Mouse (Mus musculus) gastrocnemius, postnatal 14 days (tissue): ENCODE data around the gene Arhgef3. TPM values are rescaled to one million over a fixed set of nuclear protein-coding genes. Genes with fewer than 3 reads are reported as not detected.
"Not testable (repeated sequence)": the region's sequence is repeated elsewhere in the genome, so short reads cannot be mapped to it uniquely, and the experiment has no call there.

Source experiments
- DNase-seq: peaks from one replicate; pipeline ENCODE4 v3.0.0; 2021; ENCODE audit warnings: mixed read lengths
- intact Hi-C: fragments of 180-260 bp; cut with DNase I; formaldehyde crosslinking; loops from one replicate; pipeline ENCODE4 v1.15.1; 2025; ENCODE audit warnings: low total_unique reads
- total RNA-seq, 2 experiments: library from RNA; stranded (reverse); gene quantifications; 2 replicates each; pipeline ENCODE4 v1.2.3; 2021

The Arhgef3 gene
- total RNA-seq, 2 experiments from 2014 or later = 15.1 to 15.8 TPM

GRCm38 (mm10) chr14:27239551-27240091, 124.9 kb downstream of the Arhgef3 start:
- intact Hi-C loops = no loop called here
- no peak for DNase-seq

GRCm38 (mm10) chr14:27242253-27242652, 127.6 kb downstream of the Arhgef3 start:
- intact Hi-C loops = no loop called here
- DNase-seq = peak; percentile 15

DNA sequence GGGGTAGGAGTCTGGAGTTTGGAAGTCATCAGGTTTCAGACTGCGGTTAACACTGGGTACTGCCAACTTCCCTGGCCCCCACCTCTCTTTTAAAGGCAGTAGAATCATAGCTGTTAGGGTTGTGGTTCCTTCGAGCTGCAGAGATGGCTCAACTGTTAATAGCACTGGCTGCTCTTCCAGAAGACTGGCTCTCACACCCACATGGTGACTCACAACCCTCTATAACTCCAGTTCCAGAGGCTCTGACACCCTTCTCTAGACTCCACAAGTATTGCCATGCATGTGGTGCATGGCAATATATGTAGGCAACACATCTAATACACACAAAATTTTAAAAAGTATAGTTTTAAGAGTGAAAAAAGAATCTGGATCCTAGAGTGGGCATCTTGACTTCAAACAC, 128.1 kb downstream of the Arhgef3 start:
- intact Hi-C loops = no loop called here

DNA sequence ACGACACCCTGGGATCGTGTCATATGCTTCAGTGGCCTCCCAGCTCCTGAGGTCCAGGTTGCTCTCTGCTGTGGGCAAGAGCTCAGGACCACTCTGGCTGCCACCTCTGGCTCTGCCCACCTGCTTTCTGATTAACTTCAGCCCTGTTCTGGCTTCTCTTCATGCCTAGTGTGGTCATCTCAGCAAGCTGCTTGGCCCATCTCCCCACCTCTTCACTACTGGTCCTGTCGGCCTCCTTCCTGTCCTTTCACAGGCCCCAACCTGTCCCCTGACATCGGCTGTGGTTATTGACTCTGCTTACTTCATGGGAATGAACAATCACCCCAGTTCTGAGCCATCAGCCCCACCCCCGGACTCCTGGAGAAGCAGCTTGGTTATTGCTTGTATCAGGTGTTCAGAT, 128.9 kb downstream of the Arhgef3 start:
- no peak for DNase-seq
- intact Hi-C loops = no loop called here

More for the DNA sequence above, 128.1 kb downstream of the Arhgef3 start:
- DNase-seq = no peak

DNA sequence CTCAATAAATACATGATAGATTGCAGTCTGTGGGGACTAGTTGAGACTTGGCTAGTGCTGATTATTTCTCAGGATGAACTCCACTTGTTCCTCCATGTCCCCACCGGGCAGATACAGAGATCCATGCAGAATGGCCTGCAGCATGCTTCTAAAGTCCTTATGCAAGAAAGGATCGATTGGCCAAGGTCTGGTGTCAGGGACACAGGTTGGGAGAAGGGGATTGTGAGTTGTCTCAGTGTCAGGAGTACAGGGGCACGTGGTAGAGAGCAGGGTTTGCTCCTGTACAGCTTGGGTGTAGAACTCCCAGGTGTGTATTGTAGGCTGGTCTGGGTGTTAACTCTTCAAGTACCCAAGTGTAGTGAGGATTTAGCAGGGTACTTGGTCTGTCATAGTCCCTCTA, 130.2 kb downstream of the Arhgef3 start:
- intact Hi-C loops = no loop called here
- DNase-seq = no peak

- DNase-seq = no peak
- intact Hi-C loops = no loop called here
Observed at GRCm38 (mm10) chr14:27246424-27246823, 131.7 kb downstream of the Arhgef3 start.

GRCm38 (mm10) chr14:27246948-27247347, 132.2 kb downstream of the Arhgef3 start:
- intact Hi-C loops, DNase-seq: not testable (repeated sequence)

GRCm38 (mm10) chr14:27249121-27249520, 134.4 kb downstream of the Arhgef3 start:
- intact Hi-C loops = no loop called here
- DNase-seq = no peak

GRCm38 (mm10) chr14:27250281-27250789, 135.6 kb downstream of the Arhgef3 start:
- no peak for DNase-seq
- intact Hi-C loops = no loop called here

DNA sequence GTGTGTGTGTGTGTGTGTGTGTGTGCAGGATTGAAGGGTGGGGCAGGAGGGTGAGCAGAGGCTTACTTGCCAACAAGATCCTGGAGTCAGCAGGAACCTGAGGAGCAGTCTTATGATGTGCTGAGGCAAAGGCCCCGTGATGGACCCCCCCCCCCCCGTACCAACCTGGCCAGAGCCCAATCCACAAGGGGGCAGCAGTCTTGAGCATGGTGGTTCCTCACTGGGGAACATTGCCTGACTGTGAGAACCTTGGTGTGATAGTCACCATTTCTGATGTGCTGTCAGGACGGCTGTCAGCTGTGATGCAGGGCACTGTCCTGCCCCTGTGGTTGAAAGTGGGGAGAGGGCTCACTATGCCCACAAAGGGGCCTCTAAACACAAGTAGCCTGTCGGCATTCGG, 138.7 kb downstream of the Arhgef3 start:
- DNase-seq = no peak
- intact Hi-C loops = no loop called here

DNA sequence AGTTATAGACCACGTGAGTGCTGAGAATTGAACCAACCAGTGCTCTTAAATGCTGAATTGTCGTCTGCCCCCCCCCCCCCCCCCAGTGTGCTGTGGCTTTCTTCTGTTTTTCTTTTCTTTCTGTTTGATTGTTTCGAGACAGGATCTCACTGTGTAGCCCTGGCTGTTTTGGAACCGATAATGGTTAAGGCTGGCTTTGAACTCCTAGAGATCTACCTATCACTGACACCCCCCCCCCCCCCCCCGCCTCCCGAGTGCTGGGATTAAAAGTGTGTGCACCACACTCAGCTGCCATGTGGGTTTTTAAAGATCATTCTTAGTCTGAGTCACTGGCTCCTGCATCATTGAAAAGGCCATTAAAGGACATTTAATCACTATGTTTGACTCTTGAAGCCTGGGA, 147.7 kb downstream of the Arhgef3 start:
- intact Hi-C loops = no loop called here

GRCm38 (mm10) chr14:27266601-27267000, 151.9 kb downstream of the Arhgef3 start:
- intact Hi-C loops = no loop called here
- no peak for DNase-seq

More for the DNA sequence above, 147.7 kb downstream of the Arhgef3 start:
- no peak for DNase-seq

DNA sequence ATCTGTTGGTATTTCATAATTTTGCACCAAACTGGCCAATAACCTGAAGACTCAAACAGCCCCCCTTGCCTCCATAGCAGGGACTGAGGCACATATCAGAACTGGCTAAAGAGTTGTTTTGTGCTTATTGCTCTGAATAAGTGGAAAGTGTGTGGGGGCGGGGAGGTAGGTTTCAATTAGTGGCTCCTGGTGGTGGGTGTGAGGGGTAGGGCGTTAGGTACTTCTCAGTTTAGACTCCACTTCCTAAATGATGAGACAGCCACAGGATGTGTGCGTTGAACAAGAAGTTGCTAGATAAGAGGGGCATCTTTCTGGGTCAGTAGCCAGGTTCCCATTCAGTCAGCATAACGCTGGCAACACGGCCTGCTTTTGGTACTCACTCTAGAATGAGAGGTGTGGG, 153.4 kb downstream of the Arhgef3 start:
- no peak for DNase-seq
- intact Hi-C loops = no loop called here

GRCm38 (mm10) chr14:27268986-27269700, 154.4 kb downstream of the Arhgef3 start:
- intact Hi-C loops = no loop called here

GRCm38 (mm10) chr14:27269836-27270235, 155.1 kb downstream of the Arhgef3 start:
- intact Hi-C loops = no loop called here

More at GRCm38 (mm10) chr14:27268986-27269700, 154.4 kb downstream of the Arhgef3 start:
- DNase-seq = no peak

DNA sequence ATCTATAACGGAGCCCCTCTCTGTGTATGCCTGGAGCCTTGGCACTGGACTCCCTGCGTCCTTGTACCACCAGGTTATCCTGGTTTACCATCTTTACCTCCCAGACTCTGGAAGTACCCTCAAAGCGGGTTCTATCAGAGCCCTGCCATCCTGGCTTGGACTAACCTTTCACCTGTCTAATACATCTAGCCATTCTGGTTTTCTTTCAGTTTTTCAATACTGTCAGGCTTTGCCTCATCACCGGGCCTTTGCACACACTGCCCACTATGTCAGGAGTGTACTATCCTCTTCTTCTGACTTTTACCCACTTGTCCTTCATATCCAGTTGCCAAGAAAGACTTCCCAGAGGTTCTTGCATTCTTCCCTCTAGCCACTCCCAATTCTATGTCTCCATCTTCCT, 155.8 kb downstream of the Arhgef3 start:
- DNase-seq = no peak
- intact Hi-C loops = no loop called here

More at GRCm38 (mm10) chr14:27269836-27270235, 155.1 kb downstream of the Arhgef3 start:
- DNase-seq = no peak

DNA sequence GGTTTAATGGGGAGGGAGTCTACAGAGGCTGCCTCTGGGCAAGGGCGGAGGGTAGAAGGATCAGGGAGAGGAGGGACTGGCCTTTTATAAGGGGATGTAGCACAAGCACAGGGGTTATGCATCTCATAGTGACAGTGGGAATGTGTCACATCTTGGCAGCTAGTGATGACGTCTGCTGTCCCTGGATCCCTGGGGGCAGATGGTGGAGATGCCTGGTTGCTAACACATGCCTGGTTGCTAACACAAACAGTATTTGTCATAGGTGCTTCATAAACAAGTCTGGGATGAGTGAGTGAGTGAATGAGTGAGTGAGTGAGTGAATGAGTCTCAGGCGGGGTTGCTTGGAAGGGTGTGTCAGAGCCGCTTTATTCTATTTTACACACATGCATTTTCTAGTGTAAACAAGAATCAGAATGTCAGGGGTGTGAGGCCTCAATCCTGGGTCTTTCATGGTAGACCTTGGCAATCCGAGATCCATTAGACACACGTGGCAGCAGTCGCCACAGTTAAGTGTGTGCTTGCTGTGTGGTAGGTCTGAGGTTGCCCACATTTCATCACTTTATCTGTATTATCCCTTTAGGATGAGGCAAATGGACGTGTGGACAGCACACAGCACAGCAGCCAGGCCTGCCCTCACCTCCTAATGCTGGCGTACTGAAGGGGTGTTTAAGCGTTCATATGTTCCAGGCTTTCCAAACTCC, 156.8 kb downstream of the Arhgef3 start:
- DNase-seq = no peak

GRCm38 (mm10) chr14:27272072-27272834, 157.6 kb downstream of the Arhgef3 start:
- intact Hi-C loops = no loop called here
- DNase-seq = no peak

More for the DNA sequence above, 156.8 kb downstream of the Arhgef3 start:
- intact Hi-C loops = no loop called here

DNA sequence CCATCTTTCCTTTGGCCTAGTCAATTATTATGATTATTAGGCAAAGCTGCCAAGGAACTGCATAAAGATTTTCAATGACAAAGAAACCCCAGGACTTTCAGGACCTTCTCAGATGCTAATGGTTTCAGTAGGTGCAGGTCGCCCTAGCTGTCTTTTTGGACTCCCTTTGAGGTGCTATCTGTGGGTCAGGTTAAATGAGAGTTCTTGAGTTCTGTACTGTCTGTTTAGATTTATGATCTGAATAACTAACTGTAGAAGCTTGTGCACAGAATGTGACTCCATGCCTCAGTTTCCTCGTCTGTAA, 158.1 kb downstream of the Arhgef3 start:
- DNase-seq = no peak
- intact Hi-C loops = no loop called here

- no peak for DNase-seq
- intact Hi-C loops = no loop called here
Observed at GRCm38 (mm10) chr14:27273169-27273568, 158.5 kb downstream of the Arhgef3 start.
